Mouse (Mus musculus) liver, adult 2 months (tissue): Measurements from ENCODE around the gene Ttll5.

Experiments
- CTCF ChIP-seq: fragments of 200-500 bp; IDR thresholded peaks from 2 replicates; pipeline ENCODE4 v1.5.1; 2011; ENCODE audit warnings: low read depth, low read length, control low read depth
- POLR2A ChIP-seq: fragments of 200-500 bp; IDR thresholded peaks from 2 replicates; pipeline ENCODE4 v1.6.1; 2011; ENCODE audit warnings: low read length, control low read depth; ENCODE audit not compliant: insufficient read depth; ENCODE audit errors: extremely low read depth

DNA sequence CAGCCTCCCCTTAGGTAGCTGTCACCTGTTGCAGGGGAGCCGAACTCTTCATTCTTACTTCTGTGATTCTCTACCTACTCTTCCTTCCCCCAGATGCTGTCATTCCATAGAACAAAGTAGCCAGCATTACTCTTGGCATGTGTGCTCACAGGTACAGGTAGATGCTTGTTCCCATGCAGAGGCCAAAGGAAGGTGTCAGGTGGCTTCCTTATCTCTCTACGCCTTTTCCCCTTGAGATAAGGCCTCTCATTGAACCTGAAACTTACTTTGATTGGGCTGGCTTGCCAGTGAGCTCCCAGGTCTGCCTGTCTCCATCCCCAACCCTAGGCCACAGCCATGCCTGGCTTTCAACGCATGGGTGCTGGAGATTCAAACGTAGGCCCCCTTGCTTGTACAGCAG, 269.6 kb downstream of the Ttll5 start:
- no peak for TF ChIP-seq CTCF
- TF ChIP-seq POLR2A, result no peak
